Mouse (Mus musculus): ENCODE measurements around the gene Fam111a.

The Fam111a gene

DNA sequence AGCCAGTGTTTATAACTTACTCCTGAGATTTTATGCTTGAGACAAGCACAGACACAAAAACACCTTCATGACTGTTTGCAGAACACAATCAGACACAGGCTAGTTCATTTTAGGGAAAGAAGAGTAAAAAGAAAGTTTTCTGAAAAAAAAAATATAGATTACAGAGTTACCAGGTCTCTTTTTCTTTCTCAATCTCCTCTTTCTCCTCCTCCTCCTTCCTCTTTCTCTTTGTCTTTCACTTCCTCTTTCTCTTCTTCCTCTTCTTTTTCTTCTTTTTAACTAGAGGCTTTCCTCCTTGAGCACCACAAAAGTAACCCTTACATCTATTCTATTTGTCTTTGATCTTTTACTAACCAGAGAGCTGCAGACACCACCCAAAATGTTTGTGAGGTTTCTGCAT, 18.7 kb downstream of the Fam111a start:
- DNase-seq (ENCODE audit: low spot score) = no peak

DNA sequence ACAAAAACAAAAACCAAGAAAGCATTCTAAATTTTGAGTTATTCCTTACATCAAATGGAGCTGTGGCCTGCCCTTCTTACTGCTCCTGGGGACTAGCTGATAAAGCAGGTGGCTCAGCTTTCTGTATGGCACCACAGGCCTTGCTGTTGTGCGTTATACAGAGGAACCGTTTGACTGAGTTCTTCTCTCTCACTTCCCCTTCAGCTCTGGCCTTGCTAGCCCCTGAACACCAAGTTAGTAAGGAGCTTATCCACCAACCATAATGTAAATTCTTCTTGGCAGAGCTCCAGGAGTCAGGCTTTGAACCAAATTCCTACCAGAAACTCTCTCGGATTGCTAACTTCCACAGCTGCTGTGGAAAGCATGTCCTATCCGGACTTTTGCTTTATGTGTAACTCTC, 21.5 kb downstream of the Fam111a start:
- DNase-seq (ENCODE audit: low spot score) = no peak

DNA sequence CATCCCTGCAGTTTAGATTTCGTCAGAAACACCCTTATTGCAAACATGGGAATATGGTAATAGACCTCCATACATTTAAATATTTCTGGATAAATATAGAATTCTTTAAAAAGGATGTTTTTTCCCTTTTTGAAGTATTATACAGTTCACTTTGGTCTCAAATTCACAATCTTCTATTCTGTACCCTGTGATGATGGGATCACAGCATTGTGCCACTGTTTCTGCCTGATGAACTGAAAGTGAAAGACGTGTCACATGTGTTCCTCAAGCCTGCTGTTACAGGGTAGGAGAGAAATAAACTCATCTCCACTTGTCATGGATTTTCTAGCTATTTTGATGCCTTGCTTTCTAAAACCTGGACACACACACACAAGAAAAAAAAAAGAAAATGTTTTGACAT, 25.3 kb downstream of the Fam111a start:
- DNase-seq (ENCODE audit: low spot score) = no peak

DNA sequence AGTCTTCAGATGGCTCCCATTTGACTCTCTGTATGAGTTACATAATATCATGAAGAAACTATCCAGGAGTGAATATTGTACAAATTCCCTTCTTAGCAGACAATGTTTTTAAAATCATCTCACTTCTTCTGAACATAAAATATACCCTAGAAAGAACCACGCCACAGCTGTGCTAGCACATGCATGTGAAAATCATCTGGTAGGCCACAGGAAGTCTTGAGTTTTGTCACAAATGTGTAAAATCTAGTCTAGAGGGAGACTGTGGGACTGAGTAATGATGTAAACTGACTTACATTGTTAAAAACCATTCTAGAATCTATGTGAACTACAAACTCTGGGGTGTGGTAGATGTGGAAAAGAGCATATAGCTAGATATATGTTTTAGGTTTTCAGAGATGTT, 26.1 kb downstream of the Fam111a start:
- no peak for DNase-seq (ENCODE audit: low spot score)

DNA sequence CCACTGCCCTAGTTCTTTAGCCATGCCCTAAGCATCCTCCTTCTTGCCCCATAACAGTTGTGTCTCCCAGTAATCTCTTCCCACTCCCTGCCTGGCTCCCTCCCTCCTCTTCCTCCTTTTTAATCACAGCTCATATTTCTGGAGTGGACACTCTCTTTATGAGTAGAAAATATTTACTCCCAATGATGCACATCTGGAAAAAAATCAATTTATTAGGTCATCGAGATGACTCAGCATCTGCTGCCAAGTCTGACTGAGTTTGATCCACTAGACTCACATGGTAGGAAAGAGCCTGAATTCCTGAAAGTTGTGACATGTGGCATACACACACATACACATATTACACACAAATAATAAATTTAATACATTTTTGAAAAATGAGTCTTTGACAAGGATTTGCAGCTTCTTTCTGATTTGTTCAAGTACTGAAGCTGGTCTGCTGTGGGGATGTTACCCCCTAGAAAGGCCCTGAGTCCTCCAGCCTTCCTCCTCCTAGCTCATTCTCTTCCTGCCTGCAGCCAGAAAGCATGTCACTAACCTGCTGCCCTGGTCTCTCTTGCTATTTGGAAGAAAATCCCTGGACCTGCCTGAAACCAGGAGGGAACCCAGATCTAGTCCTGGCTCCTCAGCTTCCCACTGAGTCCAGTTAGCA, 27.2 kb downstream of the Fam111a start:
- DNase-seq (ENCODE audit: low spot score) = no peak

DNA sequence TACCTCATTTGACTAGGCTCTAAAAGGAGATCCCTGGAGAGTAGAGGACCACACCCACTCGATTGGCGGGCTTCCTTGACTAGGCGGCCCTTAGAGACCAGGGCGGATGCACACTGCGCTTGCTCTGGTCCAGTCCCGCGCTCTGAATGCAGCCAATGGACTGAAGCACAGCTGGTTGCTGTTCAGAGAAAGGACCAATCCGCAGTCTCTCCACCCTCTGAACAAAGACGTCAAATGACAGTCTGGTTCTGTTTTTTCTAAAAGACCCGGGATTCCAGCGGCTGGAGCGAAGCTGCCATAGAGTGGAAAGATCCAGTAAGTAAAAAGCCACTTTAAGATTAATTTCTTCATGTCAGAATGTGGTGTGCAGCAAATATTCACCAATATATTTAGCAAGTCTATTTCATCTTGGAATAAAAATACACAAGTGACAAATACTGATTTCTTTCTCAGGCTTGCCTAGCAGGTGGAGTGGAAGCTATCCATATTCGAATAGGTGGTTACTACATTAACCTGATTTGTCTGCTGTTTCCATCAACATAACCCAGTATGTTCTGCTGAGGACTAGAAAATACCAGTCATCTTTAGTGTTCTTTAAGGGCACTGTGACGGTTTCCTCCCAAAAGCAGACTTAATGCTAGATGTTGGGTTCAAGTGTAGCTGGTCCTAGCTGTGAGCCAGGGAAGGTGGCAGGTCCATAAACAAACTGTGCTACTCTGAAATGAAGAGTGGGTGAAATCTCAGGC, 27.9 kb downstream of the Fam111a start:
- DNase-seq (ENCODE audit: low spot score) = peak; percentile 83

DNA sequence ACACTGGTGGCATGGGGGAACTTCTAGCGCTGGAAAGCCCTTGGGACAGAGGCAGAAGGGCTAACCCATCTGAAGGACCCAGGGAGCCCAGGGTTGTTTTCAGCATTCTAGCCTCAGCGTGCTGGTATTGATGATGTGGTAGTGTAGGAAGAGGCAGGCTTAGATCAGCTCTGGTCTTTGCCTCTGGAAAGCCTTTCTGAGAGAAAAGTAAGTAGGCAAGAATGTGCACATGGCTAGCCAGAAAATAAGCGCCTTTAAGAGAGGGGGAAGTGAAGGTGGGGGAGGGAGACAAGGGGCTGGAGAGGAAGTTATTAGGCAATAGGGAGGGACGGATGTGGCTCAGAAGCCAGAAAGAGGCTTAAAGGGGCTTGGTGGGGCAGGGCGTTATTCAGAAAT, 28.5 kb downstream of the Fam111a start:
- no peak for DNase-seq (ENCODE audit: low spot score)

DNA sequence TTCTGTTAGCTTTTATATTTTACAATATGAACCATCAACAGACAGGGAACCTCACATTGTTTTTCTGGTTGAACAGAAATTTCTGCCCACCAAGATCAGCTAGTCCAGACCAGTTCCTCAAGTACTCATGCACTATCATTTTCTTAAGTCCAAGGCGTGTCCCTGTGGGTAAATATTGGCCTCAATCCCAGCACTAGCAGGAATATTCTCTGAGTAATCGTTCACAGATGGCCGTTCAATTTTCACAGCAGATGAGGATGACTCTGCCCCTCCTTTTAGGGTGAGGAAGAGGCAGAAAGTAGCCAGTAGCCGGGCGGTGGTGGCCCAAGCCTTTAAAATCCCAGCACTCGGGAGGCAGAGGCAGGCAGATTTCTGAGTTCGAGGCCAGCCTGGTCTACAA, 29.6 kb downstream of the Fam111a start:
- DNase-seq (ENCODE audit: low spot score) = no peak

DNA sequence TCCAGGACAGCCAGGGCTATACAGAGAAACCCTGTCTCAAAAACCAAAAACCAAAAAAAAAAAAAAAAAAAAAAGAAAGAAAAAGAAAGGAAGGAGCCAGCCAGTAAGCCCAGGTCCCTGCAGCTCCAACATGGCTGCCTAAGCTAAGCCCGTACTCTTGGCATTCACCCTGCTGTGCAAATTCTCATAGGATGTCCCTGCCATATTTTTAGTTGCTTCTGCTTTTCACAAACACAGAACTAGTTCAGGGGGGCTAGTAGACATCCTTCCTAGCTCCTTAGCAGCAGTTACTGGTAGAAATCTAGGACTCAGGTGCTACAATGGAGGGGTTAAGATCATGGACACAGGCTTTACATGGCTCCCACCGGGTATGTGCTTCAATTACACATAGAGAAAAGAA, 30.0 kb downstream of the Fam111a start:
- no peak for DNase-seq (ENCODE audit: low spot score)

DNA sequence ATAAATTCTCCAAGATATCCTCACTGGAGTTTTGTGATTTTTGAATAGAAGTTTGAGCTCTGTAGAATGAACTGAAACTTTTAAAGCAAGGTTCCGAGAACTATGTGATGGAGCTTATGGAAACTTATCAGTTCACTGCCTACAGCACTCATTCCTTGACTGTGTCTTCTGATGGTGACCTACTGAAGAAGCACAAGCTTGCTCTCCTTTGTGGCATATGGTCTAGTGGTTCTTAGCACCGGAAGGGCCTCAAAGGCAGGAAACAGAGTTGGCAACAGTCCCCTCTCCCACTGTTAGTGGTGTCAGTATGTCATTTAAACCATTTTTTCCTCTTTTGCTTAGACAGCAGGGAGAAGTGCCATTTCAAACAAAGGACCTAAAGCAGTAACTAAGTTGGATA, 31.1 kb downstream of the Fam111a start:
- no peak for DNase-seq (ENCODE audit: low spot score)

DNA sequence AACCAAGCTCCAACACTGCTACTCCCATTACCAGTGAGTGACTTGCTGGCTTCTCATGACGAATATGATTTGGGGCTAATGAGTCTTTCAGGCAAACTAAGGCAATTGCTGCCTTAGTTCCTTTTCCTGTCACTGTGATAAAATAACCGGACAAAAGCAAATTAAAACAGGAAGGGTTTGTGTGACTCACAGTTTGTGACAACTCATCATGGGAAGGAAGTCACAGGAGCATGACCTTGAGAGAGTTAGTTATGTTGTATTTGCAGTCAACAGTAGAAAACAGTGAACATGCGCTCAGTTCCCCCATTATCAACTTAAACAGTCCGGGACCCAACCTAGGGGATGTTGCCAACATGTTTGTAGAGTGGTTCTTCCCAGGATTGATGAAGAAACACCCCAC, 39.8 kb downstream of the Fam111a start:
- no peak for DNase-seq (ENCODE audit: low spot score)

DNA sequence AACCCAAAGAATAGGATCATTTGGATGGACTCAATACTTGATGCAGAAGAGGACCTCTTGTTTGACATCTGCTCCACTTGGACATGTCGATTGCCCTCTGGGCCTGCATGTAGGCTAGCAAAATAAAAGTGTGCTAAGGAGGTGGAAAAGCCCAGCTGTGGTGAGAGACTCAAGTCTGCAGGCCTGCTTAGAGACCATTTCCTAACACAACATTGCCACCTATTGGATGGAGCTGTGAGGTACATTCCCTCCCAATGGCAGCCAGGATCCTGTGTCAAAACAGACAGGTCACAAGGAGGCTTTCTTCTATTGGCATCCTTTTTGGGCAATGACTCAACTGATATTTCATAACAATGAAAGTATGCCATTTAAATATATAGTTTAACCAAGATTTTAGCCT, 46.4 kb downstream of the Fam111a start:
- no peak for DNase-seq (ENCODE audit: low spot score)

DNA sequence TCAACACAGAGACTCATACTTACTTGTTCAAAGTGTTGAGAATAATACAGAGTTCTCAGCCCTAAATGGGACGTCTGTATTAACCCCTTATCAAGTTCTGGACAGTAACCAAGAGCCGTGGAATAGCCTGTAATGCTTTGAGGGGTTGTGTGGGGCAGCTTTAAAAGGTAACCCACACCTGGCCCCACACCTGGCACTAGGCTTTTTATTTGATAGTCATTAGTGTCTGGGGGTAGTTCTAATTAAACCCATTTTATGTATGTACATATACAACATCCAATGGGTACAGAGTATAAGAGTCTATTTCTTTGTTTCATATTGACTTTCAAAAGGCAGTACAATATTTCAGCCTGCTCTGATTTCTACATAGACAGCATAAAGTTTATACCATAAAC, 49.6 kb downstream of the Fam111a start:
- DNase-seq (ENCODE audit: low spot score) = no peak

DNA sequence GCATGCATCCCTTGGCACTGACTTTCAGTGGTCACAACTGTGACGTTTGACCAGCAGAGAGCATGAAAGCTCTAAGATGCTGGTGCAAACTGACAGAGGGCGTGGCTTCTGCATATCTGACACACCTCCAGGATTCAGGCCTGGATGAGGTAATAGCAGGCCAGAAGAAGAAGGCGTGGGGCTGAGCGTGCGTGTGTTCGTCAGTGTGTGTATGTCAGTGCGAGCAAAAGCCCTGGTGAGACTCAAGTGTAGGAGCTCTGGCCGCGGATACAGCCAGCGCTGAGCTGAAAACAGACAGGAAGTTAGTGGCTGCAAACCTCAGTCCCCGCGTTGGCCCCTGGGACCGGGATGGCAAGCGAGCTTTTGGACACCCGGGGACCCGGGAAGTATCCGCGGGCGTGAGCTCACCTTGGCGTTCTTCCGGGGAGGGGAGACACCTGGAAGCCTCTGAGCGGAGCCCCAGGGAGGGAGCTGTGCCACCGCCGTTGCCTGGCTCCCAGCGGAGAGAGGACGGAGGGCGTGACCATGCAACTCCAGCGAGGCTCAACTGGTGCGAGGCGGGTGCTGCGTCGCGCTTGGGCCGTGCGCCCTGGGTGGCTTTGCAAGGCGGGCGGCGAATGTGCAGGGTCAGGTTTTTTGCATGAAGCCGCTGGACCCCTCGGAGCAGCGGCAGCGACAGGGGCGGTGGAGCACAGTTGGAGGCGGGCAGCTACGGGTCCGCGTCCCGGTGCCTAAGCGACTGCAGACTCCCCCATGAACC, 50.2 kb downstream of the Fam111a start:
- DNase-seq (ENCODE audit: low spot score) = no peak

DNA sequence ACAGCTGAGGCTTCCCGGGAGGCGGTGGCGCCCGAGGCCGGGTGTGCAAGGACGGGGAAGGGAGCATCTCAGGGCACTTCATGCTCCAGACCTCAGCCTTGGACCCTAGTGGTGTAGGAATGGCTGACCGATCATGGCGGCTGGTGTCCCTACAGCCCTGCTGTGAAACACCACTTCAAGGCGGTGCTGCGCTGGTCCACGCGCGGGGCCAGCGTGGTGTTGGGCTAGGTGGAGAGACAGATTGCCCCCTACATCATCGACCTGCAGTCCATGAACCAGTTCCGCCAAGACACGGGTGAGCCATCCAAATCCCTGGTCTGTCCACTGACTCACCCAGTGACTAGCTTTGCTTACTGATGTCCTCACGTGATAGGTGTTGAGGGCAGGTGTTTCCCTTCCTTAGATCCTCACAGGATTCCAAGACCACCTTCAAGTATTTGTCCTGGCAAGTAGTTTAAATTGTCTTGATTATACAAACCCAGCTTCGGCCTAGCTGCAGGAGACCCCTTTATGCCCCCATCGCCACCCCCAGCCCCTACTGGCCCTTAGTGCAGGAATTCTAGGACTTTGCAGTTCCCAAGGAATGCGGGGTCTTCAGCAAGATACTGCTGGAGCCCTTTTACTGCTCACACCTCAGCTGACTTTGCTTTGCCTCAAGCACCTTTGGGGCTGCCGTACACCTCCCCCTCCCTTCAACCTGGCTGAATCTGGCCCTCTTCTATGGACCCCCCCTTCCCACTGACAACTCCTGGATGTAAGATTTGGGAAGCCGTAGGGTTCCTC, 50.9 kb downstream of the Fam111a start:
- no peak for DNase-seq (ENCODE audit: low spot score)

DNA sequence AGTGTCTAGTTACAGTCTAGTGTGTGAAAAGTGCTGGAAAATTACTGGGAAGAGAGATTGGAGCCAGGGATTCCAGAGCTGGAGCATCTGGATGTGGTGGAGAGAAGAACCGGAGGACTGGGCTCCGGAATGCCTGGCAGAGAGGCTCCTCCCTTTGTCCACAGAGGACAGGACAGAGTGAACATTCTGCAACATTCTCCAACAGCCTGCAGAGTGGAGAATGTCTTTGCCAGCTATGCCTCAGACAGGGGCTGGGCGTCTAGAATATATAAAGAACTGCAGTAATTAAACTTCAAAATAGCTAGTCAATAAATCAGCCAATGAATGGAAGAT, 51.5 kb downstream of the Fam111a start:
- DNase-seq (ENCODE audit: low spot score) = no peak

DNA sequence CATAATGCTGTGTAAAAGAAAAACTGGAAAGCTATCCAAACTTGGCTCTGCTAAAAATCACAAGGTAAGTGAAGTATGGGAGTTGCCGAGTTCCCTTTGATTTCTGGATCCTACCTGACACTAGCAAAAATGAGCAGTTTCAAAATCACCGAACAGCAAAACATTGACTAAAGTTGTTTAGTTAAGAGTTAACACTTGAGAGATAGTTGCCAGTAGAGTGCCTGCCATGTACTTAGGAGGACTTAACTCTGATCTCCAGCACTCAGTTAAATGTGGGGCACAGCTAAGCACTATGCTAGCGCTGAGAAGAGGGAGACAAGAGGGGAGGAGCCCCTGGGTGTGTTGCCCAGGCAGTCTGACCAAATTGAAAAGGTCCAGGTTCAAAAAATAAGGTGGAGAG, 53.1 kb downstream of the Fam111a start:
- DNase-seq (ENCODE audit: low spot score) = no peak

DNA sequence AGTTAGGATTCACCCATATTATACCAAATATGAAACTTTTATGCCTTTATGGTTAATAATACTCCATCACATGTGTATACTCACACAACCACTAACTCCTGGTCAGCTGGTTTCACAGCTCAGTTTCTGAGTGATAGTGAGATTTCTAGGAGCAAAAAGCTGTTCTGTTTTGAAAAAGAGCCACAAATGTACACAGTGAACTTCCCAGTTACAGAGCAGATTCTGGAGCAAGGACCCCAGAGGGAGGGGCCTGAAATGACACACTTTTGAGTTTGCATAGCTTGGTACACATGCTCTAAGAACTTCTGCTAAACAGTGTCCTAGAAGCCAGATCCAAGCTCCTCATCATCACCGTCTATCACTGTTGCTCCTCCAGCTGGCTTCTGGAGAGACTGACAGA, 54.1 kb downstream of the Fam111a start, which contains the start of gene Gm4952:
Gene Gm4952 (plus strand): TSS at position 301 of the 400 bp plus-strand sequence.
- no peak for DNase-seq (ENCODE audit: low spot score)

DNA sequence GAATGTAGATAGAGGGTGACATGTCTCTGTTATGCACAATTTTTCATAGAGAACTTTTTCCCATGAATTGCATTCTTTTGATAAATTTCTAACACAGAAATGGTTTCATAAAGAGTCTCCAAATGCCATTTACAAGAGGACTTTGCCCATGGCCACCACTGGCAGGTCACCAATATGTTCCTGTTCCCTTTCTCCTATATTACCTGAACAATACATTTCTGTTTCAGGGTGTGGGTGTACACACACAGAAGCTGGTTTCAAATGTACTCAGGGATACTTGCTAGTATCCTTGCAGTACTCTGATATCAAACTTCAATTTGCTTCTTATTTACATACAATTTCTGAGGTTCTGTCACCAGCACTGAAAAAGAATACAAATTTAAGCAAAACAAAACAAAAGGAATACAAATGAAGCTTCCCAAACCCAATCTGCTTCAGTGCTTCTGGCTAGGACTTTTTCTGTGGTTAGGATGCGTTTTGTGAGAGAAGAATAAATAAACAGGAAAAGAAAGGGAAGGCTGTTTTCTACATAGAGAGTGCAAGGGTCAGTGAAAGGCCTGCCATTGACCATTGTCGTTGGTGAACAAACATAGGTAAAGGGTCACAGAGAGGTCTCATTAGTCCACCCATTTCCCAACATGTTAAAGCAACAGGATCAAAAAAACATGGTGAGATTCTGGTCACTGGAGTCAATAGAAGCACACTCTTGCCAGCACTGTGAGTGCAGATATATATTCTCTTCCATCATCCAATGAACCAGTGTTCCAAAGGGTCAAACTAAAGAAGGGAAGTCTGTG, 55.3 kb downstream of the Fam111a start:
- DNase-seq (ENCODE audit: low spot score) = no peak

DNA sequence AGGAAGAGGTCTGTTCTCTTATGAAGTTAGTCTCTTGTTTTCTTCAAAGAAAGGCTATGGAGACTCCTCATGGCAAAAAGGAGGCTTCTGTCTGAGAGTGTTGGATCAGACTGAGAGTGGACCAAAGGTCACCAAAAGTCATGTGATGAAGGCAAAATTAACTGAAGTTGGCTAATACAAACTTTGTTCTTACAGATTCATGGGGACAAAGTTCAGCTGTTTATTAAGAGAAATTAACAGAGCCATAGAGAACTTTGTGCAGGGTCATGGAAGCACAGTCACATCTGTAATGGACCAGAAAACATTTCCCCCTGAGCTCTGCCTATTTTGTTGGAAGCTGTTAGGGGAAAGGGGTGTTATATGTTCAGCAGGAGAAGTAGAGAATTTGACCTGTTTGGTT, 62.8 kb downstream of the Fam111a start:
- DNase-seq (ENCODE audit: low spot score) = no peak

DNA sequence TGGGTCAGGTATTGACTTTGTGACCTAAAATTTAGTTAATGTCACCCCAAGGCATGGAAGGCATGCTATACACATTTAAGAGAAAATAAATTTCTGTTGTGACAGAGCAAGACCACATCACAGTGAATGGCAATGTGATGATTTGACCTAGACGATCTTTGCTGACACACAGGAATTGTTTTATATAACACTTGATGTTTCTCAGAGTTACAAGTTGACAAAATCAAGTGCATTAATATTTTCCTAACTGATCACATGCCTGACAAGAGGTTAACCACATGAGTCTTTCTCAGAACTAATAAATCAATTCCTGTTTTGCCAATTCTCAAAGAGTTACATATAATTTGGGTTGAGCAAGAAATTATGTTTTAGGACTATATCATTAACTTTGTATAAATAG, 68.1 kb downstream of the Fam111a start:
- no peak for DNase-seq (ENCODE audit: low spot score)

DNA sequence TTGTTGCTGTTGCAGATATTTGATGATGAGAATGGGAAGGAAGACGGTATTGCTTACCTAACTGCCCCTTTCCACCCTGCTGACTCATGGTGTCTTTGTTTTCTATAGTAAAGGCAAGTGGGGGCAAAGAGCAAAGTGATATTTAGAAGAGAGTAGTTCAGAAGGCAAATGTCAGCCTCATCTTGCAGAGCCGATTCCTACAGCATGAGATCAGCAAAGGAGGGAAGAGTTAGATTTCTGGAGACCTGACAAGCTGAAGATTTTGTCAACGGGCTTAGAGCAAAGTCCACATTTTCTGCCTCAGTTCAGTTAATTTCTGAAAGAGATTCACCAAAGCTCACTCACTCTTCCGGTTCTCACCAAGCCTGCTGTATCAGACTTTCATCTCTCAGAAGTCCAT, 87.6 kb downstream of the Fam111a start, which contains the start of gene Glyat:
Gene Glyat (plus strand): TSS at position 133 of the 400 bp plus-strand sequence.
- DNase-seq (ENCODE audit: low spot score) = no peak
